Mouse (Mus musculus) gonadal fat pad, adult 2 months (tissue): ENCODE measurements around the gene Btg3. TPM values are rescaled to one million over a fixed set of nuclear protein-coding genes. Genes with fewer than 3 reads are reported as not detected.

ENCODE experiments used
- DNase-seq: peaks from one replicate; pipeline ENCODE4 v3.0.0-alpha.2; 2012; ENCODE audit warnings: low read depth
- polyA plus RNA-seq: library from polyadenylated mRNA; depleted of rRNA; stranded (reverse); fragments of >200 nt; gene quantifications from 2 replicates; pipeline ENCODE4 v1.2.3, GENCODE M21; 2012

The Btg3 gene
- polyA plus RNA-seq, 1 experiment = 48.2 TPM

DNA sequence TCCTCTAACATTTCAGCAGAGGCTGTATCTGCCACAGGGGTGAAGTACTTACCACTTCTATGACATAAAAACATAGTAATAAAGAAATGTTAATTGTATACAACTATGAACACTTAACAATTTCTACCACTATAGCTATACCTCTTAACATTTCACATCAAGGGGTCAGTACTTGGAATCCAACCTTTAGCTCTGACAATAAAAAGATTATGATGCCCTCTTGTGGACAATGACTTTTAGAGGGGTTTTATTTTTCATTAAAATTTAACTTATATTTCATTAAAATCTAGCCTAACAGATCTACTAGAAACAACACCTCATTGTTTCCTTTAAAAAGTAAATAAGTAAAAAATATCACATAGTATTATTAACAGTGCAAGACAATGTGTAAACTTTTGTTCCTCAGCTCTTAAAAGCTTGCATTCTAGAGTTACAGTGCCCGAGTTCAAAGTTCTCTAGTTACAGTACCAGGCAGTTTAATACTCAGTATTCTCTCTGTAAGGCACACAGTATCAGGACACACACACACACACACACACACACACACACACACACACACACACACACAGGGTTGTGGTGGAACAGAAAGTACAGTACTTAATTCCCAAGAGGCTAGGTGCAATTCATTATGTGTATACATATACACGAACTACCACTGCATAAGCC, 30.2 kb downstream of the Btg3 start:
- DNase-seq = no peak

DNA sequence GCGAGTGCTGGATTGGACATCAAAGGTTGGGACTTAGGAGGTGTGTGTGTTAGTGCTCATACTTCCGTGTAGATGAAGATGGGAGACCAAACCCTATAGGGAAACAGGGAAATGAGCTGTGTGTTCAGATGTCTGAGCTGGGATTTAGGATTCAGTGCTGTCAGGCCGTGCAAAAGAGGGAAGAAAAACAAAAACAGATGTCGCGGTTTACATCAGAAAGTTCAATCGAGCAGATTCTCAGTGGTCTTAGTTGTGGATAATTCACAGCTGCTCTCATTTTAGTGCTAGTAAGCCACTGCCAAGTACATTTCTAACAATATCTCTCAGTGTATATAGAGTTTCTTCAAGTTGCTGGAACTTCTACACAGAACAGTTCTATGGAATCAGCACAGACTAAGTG, 33.2 kb downstream of the Btg3 start:
- DNase-seq = no peak

- no peak for DNase-seq
Measured at GRCm38 (mm10) chr16:78342767-78343166, 34.2 kb downstream of the Btg3 start.

GRCm38 (mm10) chr16:78341356-78341755, 35.6 kb downstream of the Btg3 start:
- DNase-seq = no peak

GRCm38 (mm10) chr16:78337226-78337625, 39.8 kb downstream of the Btg3 start:
- DNase-seq = no peak

DNA sequence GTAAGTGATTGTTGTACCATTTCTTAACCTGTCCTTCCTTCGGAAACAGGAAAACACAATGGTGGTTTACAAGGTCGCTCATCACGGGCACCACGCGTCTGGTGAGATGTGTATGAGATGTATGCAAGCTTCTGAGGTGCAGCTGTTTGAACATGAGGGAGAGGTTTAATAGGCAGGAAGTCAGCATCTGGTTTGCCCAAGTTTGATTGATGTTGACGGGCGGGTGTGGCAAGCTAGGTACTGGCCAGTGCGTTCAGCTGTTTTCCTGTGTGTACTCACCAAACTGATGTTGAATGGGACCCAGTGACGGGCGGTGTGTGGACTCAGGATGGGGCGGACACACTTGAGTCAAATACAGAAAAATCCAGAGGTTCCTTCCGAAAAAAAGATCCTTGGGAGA, 49.0 kb downstream of the Btg3 start:
- DNase-seq = no peak

GRCm38 (mm10) chr16:78327562-78327961, 49.4 kb downstream of the Btg3 start:
- no peak for DNase-seq

GRCm38 (mm10) chr16:78325972-78326848, 50.8 kb downstream of the Btg3 start:
- no peak for DNase-seq

DNA sequence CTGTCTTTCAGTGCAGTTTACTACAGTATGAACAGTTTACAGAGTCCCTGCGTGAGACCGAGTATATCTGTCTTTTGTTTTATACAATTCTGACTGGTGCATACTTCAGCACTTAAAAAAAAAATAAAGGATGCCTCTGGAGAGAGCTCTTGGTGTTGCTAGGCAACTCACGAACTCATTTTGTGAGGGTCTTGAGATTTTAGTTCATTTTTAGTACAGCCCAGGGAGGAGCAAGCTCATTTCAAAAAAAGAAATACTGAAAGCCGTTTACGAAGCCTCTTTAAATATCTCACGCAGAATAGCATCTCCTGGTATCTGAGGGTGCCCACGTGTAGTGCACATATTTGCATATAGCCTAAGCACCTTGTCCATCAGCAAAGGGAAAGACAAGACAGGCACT, 54.9 kb downstream of the Btg3 start:
- no peak for DNase-seq

GRCm38 (mm10) chr16:78321559-78321958, 55.4 kb downstream of the Btg3 start:
- DNase-seq = no peak

GRCm38 (mm10) chr16:78319711-78320110, 57.3 kb downstream of the Btg3 start:
- peak; percentile 64 for DNase-seq

GRCm38 (mm10) chr16:78317960-78318359, 59.0 kb downstream of the Btg3 start:
- no peak for DNase-seq

DNA sequence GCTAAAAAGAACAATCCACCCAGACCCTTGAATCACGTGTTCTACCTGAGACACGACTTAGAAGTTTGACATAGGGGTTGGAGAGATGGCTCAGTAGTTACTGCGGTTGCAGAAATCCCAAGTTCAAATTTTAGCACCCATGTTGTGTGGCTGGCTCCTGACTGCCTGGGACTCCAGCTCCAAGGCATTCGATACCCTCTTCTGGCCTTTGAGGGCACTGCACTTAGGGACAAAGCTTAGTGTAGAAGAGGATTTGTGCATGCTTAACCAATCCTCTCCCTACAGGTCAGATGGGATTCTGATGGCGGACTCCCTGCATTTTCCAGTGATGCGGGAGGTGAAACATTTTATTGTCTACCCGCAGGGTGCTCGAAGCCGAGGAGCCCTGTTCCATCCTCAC, 60.1 kb downstream of the Btg3 start:
- DNase-seq = no peak

GRCm38 (mm10) chr16:78314026-78314425, 63.0 kb downstream of the Btg3 start:
- no peak for DNase-seq

DNA sequence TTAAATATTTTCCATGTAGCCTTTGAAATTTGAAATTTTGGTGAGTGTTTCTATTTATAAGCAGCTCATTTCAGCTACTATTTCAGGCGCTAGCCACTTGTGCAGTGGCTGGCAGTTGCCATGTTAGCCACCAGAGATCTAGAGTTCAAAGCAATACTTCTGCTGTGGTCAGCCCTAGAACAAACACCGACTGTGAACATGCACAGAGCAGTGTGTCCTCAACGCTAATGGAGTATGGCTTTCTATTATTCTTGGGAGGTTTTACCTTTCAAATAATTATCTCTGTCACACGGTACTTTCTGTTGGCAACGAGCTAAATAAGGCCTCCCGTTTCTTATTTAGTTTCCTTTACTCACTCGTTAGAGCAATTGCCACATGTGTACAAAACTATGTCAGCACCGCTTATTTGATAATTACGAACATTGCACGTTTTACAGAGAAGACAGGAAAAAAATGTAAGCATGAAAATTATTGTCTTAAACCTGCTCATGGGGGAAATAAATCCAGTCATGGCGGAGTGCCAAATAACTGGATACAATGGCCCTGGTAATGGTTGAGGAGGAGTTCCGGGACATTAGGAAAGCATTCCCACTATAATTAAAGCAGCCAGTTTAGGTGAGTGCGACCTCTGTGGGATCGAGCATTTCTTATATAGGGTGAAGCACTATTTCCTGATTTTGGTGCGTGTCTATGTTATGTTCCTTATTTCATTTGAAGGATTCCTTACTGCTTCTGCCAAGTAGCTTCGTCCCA, 63.7 kb downstream of the Btg3 start:
- no peak for DNase-seq

GRCm38 (mm10) chr16:78309258-78309657, 67.7 kb downstream of the Btg3 start:
- DNase-seq = no peak

GRCm38 (mm10) chr16:78307476-78308192, 69.4 kb downstream of the Btg3 start:
- no peak for DNase-seq

- no peak for DNase-seq
Measured at GRCm38 (mm10) chr16:78306606-78307005, 70.4 kb downstream of the Btg3 start.

- DNase-seq = no peak
Measured at GRCm38 (mm10) chr16:78305606-78306100, 71.3 kb downstream of the Btg3 start.

- DNase-seq = no peak
Measured at GRCm38 (mm10) chr16:78302678-78303050, 74.3 kb downstream of the Btg3 start.

DNA sequence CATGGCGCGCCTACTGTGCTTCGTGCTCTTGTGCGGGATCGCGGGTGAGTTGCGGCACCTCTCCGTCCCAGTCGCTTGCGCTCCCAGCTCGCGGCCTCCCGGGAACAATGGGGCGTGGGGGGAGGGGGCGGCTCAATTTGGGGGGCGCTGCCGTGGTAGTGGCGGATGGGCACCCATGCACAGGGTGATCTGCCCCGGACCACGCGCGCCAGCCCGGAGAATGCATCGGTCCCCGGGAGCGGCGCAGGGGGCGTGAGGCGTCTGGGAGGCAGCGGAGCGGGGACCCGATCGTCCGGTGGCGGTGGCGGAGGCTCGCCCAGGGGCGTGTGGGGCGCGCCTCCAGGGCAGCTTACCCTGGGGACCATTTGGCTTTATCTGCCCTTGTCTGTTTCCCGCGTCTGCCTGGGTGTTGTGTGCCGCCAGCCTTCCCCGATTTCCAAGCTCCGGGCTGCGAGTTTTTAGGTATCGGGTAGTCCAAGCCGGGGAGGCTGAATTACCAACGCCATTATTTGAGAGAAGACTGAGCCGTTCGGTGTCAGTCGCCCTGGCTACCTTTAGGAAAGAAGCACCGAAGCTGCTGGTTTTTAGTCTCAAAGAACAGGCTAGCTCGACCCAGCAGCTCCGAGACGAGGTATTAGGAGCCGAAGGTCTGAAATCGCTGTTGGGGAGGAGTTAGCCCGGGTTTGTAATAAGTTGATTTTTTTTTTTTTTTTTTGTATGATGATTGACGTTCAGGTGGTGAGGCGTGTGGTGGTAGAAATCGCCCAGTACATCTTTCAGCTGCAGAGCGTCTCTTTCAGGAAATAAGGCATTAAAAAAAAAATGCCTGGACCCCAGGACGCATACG, 74.9 kb downstream of the Btg3 start:
- no peak for DNase-seq
